Mouse (Mus musculus) heart, embryonic 12.5 days (tissue): Measurements from ENCODE around the gene Eif4g1. TPM values are rescaled to one million over a fixed set of nuclear protein-coding genes. Genes with fewer than 3 reads are reported as not detected.
"Not testable (repeated sequence)": the region's sequence is repeated elsewhere in the genome, so short reads cannot be mapped to it uniquely, and the experiment has no call there.

ENCODE experiments used
- ATAC-seq: fragments of 200-750 bp; cut with Nextera tagmentation; 2 replicates; pipeline ENCODE4 v1.8.0; 2017; ENCODE audit warnings: moderate TSS enrichment, moderate library complexity; ENCODE audit not compliant: insufficient number of reproducible peaks, low FRiP score
- H3K27ac ChIP-seq: fragments of 300-500 bp; sonication (generic); 2 replicates; pipeline ENCODE4 v1.5.1; 2016; ENCODE audit warnings: mild to moderate bottlenecking, moderate library complexity; ENCODE audit not compliant: poor library complexity, severe bottlenecking
- H3K27me3 ChIP-seq: fragments of 300-500 bp; sonication (generic); replicated peaks from 2 replicates; pipeline ENCODE4 v1.6.1; 2016; ENCODE audit warnings: mild to moderate bottlenecking, moderate library complexity
- H3K36me3 ChIP-seq: fragments of 300-500 bp; sonication (generic); 2 replicates; pipeline ENCODE4 v1.6.1; 2016; ENCODE audit warnings: mild to moderate bottlenecking, moderate library complexity
- H3K4me1 ChIP-seq: fragments of 300-500 bp; sonication (generic); replicated peaks from 2 replicates; pipeline ENCODE4 v1.6.1; 2016; ENCODE audit warnings: mild to moderate bottlenecking
- H3K4me2 ChIP-seq: fragments of 300-500 bp; sonication (generic); 2 replicates; pipeline ENCODE4 v1.6.1; 2016; ENCODE audit warnings: mild to moderate bottlenecking, moderate library complexity
- H3K4me3 ChIP-seq: fragments of 300-500 bp; sonication (generic); 2 replicates; pipeline ENCODE4 v1.5.1; 2016; ENCODE audit warnings: mild to moderate bottlenecking
- H3K9ac ChIP-seq: fragments of 300-500 bp; sonication (generic); 2 replicates; pipeline ENCODE4 v1.6.1; 2016; ENCODE audit warnings: mild to moderate bottlenecking, moderate library complexity
- H3K9me3 ChIP-seq: fragments of 300-500 bp; sonication (generic); replicated peaks from 2 replicates; pipeline ENCODE4 v1.6.1; 2016; ENCODE audit warnings: mild to moderate bottlenecking, moderate library complexity
- WGBS: fragments of 180-500 bp; shearing (Covaris S2); methylation state at CpG from one replicate; pipeline ENCODE4 v1.1.7; 2016; 5-methylcytosine and 5-hydroxymethylcytosine counted together
- polyA plus RNA-seq: library from polyadenylated mRNA; unstranded; fragments of >200 nt; fragmentation: Nextera tagmentation; extraction: Ambion mirVana; gene quantifications from 2 replicates; pipeline ENCODE4 v1.2.1, GENCODE M21; 2016

The Eif4g1 gene
- 169 and 179 TPM in 2 replicates for polyA plus RNA-seq

DNA sequence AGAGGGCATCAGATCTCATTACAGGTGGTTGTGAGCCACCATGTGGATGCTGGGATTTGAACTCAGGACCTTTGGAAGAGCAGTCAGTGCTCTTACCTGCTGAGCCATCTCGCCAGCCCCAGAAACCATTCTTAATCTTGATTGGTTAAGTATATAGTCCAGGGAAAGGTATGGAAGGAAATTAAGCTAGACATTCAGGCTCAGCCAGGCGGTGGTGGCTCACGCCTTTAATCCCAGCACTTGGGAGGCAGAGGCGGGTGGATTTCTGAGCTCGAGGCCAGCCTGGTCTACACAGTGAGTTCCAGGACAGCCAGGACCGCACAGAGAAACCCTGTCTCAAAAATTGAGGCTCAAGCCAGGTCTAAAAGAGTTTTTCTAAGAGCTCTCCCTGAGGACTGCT, at the start of gene Eif4g1:
Gene Eif4g1, plus strand, starts transcription at position 301 of the 400 bp plus-strand sequence.
- H3K4me3 ChIP-seq, H3K4me1 ChIP-seq, H3K9me3 ChIP-seq, H3K4me2 ChIP-seq, H3K27me3 ChIP-seq, H3K9ac ChIP-seq, H3K27ac ChIP-seq, ATAC-seq: not testable (repeated sequence)
- peaks cover 21% of the 10 kb centered on the region for H3K36me3 ChIP-seq
- WGBS = 91% methylated on average over 5 of the region's 6 CpGs

DNA sequence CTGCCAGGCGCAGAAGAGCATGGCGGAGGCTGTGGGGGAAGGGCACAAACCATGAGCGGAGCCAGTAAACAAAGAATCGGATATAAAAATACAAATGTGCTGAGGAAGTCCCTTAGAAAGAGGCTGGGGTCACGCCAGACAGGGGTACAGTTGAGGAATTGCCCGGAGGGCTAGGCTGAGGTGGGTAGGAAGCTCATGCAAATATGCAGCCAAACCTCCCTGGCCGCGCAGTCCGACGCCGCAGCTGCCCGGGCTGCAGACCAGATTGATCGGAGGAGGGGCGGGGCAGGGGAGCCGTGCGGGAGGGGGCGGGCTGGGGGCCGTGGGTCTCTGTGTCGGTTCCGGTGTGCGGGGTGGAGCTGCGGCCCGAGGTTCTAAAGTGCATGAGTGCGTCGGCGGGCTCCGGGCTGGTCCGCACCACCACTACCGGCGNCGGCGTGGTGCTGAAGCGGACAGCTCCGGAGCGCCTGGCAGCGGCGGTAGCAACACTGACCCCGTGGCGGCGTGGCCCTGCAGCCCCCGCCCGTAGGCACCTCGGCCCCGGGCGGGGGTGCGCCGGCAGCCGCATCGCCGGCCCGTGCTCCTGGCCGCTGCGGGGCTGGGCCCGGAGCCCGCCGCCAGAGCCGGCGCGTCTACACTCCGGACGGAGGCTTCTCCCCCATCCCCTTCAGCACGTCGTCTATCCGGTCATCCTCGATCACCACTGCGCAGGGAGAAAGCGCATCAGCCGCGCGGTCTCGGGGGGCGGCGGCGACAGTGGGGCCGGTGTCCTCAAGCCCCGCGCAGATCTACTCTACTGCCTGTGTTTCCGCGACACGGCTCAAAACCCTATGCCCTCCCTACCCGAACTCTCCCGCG, 48.3 kb upstream of the Eif4g1 start:
- Histone ChIP-seq H3K4me2 (peak overlapping the region; percentile 97), H3K27ac (no peak overlapping the region), H3K9ac (no peak overlapping the region), H3K4me3 (peak overlapping the region; percentile 70), H3K27me3 (peaks cover 53% of the 10 kb centered on the region), H3K9me3 (no peaks in the 10 kb centered on the region), H3K4me1 (peaks cover 29% of the 10 kb centered on the region), H3K36me3 (no peaks in the 10 kb centered on the region; the same call in 1 of the 2 replicates)
- 0 out of 2 replicates have a peak, but pooled peaks have one; percentile 27 for ATAC-seq
- whole genome bisulfite sequencing = 3% methylated on average over 78 of the region's 83 CpGs

DNA sequence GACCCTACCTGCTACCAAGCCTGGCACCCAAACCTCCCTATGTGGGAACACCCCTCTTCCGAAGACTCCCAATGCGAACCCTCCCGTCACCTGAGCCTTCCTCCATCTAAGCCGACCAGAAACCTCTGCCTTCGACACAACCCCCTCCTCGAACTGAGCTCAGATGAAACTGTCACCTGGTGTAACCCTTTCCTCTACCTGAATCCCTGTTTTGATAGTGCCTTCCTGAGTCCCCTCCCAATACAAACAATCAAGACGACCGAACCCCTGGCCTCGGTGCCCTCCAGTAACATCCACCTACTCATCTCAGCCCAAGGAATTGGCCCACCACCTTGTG, 47.7 kb upstream of the Eif4g1 start:
- WGBS = under 1% methylated on average over 9 of the region's 9 CpGs
- H3K9me3 ChIP-seq = no peaks in the 10 kb centered on the region
- no peaks in the 10 kb centered on the region; the same call in 1 of the 2 replicates for H3K36me3 ChIP-seq
- no peak for ATAC-seq
- H3K27ac ChIP-seq = no peak overlapping the region
- H3K4me3 ChIP-seq = peak overlapping the region; percentile 70
- peak overlapping the region; percentile 97 for H3K4me2 ChIP-seq
- H3K4me1 ChIP-seq = peaks cover 29% of the 10 kb centered on the region
- no peak overlapping the region; the same call in 1 of the 2 replicates for H3K9ac ChIP-seq
- H3K27me3 ChIP-seq = peaks cover 53% of the 10 kb centered on the region

DNA sequence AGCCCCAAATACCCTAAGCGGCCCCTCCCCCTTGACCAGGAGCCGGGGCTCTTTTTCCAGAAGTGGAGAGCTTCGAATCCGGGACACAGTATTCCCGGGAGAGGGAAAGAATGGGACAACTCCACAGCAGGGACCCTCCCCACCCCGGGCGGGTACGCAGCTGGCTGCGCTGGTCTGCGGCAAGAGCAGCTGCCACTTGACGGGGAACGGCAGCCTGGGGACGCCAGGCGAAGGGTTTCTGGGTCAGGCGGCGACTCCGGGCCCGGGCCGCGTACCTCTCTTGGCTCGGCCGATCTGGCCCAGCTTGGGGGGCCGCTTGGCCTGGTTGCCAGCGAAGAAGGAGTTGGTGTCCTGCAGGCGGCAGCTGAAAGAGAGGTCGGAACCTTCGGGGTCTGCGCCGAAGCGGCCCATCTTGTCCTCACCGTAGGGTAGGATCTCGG, 47.3 kb upstream of the Eif4g1 start:
- H3K9me3 ChIP-seq = no peaks in the 10 kb centered on the region
- ATAC-seq = peak; percentile 19; the same call in 1 of the 2 replicates

DNA sequence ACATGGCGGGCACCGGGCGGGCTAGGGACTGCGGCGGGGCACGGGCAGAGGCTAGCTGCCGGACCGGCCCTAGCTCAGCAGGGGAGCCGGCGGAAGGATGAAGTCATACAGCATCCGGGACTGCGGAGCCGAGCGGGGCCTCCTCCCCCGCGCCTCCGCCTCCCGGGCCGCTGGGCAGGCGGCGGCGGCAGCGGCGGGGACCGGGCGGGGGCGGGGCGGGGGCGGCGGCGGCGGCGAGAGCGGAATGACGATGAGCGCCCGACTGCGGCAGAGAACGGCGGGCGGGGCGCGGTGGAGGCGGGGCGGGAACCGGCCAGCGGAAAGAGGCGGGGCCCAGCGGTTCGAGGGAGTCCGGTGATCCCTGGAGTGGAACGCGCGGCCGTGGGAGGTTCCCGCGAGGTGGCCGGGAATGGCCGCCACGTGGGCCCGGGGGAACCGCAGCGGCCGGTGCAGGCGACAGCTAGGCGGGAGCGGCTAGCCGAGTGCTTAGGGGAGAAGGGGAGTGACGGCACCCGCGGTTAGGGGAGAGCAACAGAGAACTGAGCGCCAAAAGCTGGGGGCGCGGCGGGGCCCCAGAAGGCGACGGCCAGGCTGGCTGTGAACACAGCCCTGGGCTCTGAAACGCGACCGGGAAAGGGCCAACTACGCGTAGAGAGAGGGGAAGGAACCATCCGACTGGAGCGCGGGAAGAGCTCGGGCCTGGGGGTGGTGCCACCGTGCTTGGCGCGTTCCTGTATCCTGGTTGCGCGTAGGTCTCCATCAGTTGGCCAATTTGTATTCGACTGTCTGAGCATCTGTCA, 46.7 kb upstream of the Eif4g1 start, which contains the start of gene Camk2n2:
Gene Camk2n2, minus strand, starts transcription at position 97 of the 800 bp plus-strand sequence.
- no peaks in the 10 kb centered on the region; the same call in 1 of the 2 replicates for H3K36me3 ChIP-seq
- H3K4me1 ChIP-seq = peaks cover 29% of the 10 kb centered on the region
- no peaks in the 10 kb centered on the region for H3K9me3 ChIP-seq
- no peak within 1 kb of the TSS; the same call in 1 of the 2 replicates for H3K27ac ChIP-seq
- under 1% methylated on average over 73 of the region's 92 CpGs for WGBS
- peak within 1 kb of the TSS; percentile 70 for H3K4me3 ChIP-seq
- H3K27me3 ChIP-seq = peaks cover 53% of the 10 kb centered on the region
- H3K9ac ChIP-seq = peak within 1 kb of the TSS; percentile 75
- H3K4me2 ChIP-seq = peak within 1 kb of the TSS; percentile 97
- peak; percentile 58 for ATAC-seq

More for the DNA sequence above, 47.3 kb upstream of the Eif4g1 start:
- Histone ChIP-seq H3K27ac (no peak overlapping the region), H3K4me3 (peak overlapping the region; percentile 70), H3K36me3 (no peaks in the 10 kb centered on the region; the same call in 1 of the 2 replicates), H3K9ac (peak overlapping the region; percentile 75), H3K4me2 (peak overlapping the region; percentile 97), H3K4me1 (peaks cover 29% of the 10 kb centered on the region), H3K27me3 (peaks cover 53% of the 10 kb centered on the region)
- WGBS = 0% methylated on average over 32 of the region's 32 CpGs

DNA sequence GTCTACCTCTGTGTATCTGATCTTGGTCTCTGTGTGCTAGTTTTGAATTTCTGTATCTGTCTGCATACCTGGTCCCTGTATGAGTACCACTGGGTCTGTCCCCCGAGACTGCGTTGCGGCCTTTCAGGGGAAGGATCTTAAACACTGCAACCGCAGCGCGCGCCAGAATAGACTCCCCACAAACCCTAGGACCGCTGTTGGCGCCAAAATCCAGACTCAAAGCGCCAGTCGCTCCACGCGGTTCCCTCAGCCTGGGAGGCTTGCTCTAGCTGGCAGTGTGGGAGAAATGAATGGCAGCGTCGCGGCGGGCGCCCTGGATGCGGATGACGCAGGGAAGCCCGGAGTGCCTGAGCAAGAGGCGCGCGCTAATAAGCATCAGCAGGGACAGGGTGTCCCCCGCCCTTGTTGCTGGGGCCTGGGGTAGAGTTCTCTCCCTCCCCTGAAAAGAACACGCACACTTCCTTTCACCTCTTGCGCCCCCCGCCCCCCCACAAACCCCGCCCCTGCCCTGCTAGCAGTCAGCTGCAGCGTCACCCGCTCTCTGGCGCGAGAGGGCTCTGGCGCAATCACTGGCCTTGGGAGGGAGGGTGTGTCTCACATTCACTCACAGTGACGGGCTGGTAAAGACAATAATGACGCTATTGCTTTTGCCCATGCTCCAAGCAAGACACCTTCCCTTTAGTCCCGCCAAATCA, 46.0 kb upstream of the Eif4g1 start:
- WGBS = 0% methylated on average over 34 of the region's 37 CpGs
- Histone ChIP-seq H3K36me3 (no peaks in the 10 kb centered on the region; the same call in 1 of the 2 replicates), H3K4me1 (peaks cover 29% of the 10 kb centered on the region), H3K27me3 (peaks cover 53% of the 10 kb centered on the region), H3K4me3 (peak overlapping the region; percentile 70), H3K9me3 (no peaks in the 10 kb centered on the region), H3K9ac (peak overlapping the region; percentile 75), H3K4me2 (peak overlapping the region; percentile 97), H3K27ac (no peak overlapping the region; the same call in 1 of the 2 replicates)
- ATAC-seq = peak; percentile 53

DNA sequence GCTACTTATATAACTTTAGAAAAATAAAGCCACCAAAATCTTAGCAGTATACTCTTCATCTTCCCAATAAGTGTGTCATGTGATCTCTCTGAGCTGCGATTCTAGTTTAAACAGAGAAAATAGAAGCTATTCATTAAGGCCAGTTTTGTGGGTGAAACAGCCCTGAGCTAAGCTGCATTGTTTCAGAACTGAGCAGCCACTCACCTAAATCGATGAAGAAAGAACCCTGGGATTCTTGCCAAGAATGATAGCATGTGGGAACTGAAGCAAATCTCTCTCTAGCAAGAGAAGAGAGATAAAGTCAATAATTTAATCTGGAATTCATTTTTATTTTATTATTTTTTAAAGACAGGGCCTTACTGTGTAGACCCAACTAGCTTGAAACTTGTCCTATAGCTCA, 44.9 kb upstream of the Eif4g1 start:
- peaks cover 29% of the 10 kb centered on the region for H3K4me1 ChIP-seq
- ATAC-seq = no peak
- 45% methylated on average over 2 of the region's 2 CpGs for WGBS
- H3K36me3 ChIP-seq = no peaks in the 10 kb centered on the region; the same call in 1 of the 2 replicates
- H3K9me3 ChIP-seq = no peaks in the 10 kb centered on the region
- H3K4me3 ChIP-seq = no peak overlapping the region
- no peak overlapping the region for H3K27ac ChIP-seq
- H3K27me3 ChIP-seq = peaks cover 53% of the 10 kb centered on the region
- no peak overlapping the region for H3K9ac ChIP-seq
- H3K4me2 ChIP-seq = no peak overlapping the region

DNA sequence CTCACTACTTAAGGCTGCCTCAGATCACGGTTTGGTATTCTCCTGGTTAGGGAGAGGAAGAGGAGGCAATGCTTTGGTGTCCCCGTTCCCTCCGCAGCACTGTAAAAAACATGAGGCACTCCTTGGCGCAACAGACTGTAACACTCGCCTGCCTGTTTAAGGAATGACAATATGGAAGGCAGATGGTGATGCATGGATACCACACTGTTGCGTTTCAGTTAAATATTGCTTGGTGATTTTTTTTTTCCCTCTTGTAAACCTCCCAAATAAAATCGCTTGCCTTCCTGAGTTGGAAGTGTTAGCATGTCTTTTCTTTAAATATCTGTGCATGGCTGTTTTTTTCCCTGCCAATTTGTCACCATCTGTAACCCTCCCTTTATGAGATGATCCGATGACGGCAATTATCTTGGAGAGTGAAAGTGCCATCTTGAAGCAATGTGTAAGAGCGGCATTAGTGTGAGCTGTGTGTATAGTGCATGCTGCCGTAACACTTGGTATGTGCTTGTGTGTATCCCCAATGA, 39.2 kb upstream of the Eif4g1 start:
- no peak overlapping the region for H3K4me2 ChIP-seq
- no peak for ATAC-seq
- WGBS = 49% methylated on average over 11 of the region's 11 CpGs
- H3K4me1 ChIP-seq = peaks cover 6% of the 10 kb centered on the region; the same call in 1 of the 2 replicates
- no peaks in the 10 kb centered on the region for H3K9me3 ChIP-seq
- no peak overlapping the region for H3K27ac ChIP-seq
- H3K36me3 ChIP-seq = no peaks in the 10 kb centered on the region
- H3K4me3 ChIP-seq = no peak overlapping the region
- peaks cover 26% of the 10 kb centered on the region for H3K27me3 ChIP-seq
- H3K9ac ChIP-seq = no peak overlapping the region

DNA sequence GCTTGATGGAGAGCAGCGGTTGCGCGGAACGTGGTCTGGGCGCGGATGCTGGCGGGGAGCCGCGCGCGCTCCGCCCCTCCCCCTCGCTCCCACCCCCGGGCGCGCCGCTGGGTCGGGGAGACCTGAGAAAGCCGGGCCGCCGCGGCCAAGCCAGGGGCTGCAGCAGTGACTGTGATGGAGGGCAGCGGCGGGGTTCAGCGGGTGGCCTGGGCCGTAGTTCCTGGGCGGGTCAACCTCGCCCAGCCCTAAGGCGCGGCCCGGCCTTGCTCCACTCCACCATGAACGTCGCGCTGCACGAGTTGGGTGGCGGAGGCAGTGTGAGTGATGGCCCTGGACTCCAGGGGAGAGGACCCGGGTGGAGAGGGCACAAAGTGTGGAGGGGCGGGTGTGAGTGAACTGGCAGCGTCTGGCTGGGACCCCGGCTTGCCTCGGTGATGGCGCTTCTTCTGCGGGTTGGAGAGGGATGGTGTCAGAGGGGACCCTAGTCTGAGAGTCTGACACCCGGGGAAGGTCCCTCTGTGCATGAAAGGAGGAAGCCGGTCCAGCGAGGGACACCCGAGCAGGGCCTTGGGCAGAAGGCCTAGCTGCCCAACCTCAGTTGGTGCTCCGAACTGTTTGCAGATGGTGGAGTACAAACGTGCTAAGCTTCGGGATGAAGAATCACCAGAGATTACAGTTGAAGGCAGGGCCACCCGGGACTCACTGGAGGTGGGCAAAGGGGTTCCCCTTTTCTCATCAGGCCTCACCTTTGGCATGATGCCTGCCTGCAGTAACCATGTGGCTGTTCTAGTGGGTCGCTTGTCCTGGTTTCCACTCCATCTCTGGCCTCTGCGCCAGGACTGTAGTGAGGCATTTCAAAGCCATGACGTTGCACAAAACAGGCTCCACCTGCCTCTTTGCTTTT, 38.1 kb upstream of the Eif4g1 start, which contains the start of gene Ece2:
Gene Ece2, plus strand, starts transcription at position 98 of the 904 bp plus-strand sequence.
- ATAC-seq = no peak
- Histone ChIP-seq H3K9ac (peak within 1 kb of the TSS; percentile 68), H3K36me3 (no peaks in the 10 kb centered on the region), H3K27me3 (peaks cover 26% of the 10 kb centered on the region), H3K4me2 (peak within 1 kb of the TSS; percentile 91), H3K4me3 (peak within 1 kb of the TSS; percentile 59), H3K27ac (no peak within 1 kb of the TSS), H3K4me1 (peaks cover 6% of the 10 kb centered on the region; the same call in 1 of the 2 replicates), H3K9me3 (no peaks in the 10 kb centered on the region)
- 7% methylated on average over 54 of the region's 54 CpGs for WGBS
